Mouse (Mus musculus): ENCODE data around the gene Abhd17b. TPM values are rescaled to one million over a fixed set of nuclear protein-coding genes. Genes with fewer than 3 reads are reported as not detected.

Gene Abhd17b
- polyA plus RNA-seq, 1 experiment from 2014 or later: 55.3 TPM

Other genes with a start within 250 kb of the Abhd17b start
- 0.05 and 0.10 TPM in 2 replicates for gene Gda, start 179.7 kb upstream of the Abhd17b start, polyA plus RNA-seq (2014; fragmentation: Nextera tagmentation; extraction: Ambion mirVana)
- gene 1110059E24Rik, start 209 bp upstream of the Abhd17b start, polyA plus RNA-seq (2014; fragmentation: Nextera tagmentation; extraction: Ambion mirVana): 79.6 and 80.4 TPM in 2 replicates
- gene Cemip2, start 125.2 kb downstream of the Abhd17b start, polyA plus RNA-seq (2014; fragmentation: Nextera tagmentation; extraction: Ambion mirVana): 83.7 and 86.7 TPM in 2 replicates

Data from midbrain, embryonic 11.5 days (tissue).